Mouse (Mus musculus) midbrain, embryonic 10.5 days (tissue): ENCODE results near the gene Hoxb4. TPM values are rescaled to one million over a fixed set of nuclear protein-coding genes. Genes with fewer than 3 reads are reported as not detected.

Source experiments
- DNase-seq: peaks from one replicate; pipeline ENCODE4 v3.0.0-alpha.2; 2017; ENCODE audit warnings: low spot score
- H3K27ac ChIP-seq: fragments of 300-500 bp; sonication (generic); replicated peaks from 2 replicates; pipeline ENCODE4 v1.5.1; 2016; ENCODE audit warnings: mild to moderate bottlenecking
- H3K27me3 ChIP-seq: fragments of 300-500 bp; sonication (generic); 2 replicates; pipeline ENCODE4 v1.6.1; 2016; ENCODE audit warnings: low read depth, mild to moderate bottlenecking; ENCODE audit not compliant: poor library complexity, severe bottlenecking
- H3K36me3 ChIP-seq: fragments of 300-500 bp; sonication (generic); 2 replicates; pipeline ENCODE4 v1.6.1; 2016; ENCODE audit warnings: mild to moderate bottlenecking, moderate library complexity
- H3K4me1 ChIP-seq: fragments of 300-500 bp; sonication (generic); 2 replicates; pipeline ENCODE4 v1.6.1; 2016
- H3K4me3 ChIP-seq: fragments of 300-500 bp; sonication (generic); 2 replicates; pipeline ENCODE4 v1.5.1; 2016; ENCODE audit warnings: mild to moderate bottlenecking, moderate library complexity
- H3K9me3 ChIP-seq: fragments of 300-500 bp; sonication (generic); replicated peaks from 2 replicates; pipeline ENCODE4 v1.6.1; 2016; ENCODE audit warnings: mild to moderate bottlenecking
- WGBS: fragments of 180-500 bp; shearing (Covaris S2); methylation state at CpG from one replicate; pipeline ENCODE4 v1.1.7; 2016; 5-methylcytosine and 5-hydroxymethylcytosine counted together
- polyA plus RNA-seq: library from polyadenylated mRNA; unstranded; fragments of >200 nt; fragmentation: Nextera tagmentation; extraction: Ambion mirVana; gene quantifications from 2 replicates; pipeline ENCODE4 v1.2.1, GENCODE M21; 2016

Gene Hoxb4
- not detected in 2 replicates for polyA plus RNA-seq

GRCm38 (mm10) chr11:96317608-96318367 lies at the start of gene Hoxb4:
Gene Hoxb4, plus strand, starts transcription at chr11:96318267.
- Histone ChIP-seq H3K4me1 (peaks cover 18% of the 10 kb centered on the region), H3K27ac (no peak within 1 kb of the TSS), H3K27me3 (peaks cover 100% of the 10 kb centered on the region), H3K36me3 (no peaks in the 10 kb centered on the region), H3K4me3 (peak within 1 kb of the TSS; percentile 51), H3K9me3 (no peaks in the 10 kb centered on the region)
- peak; percentile 62 for DNase-seq
- WGBS = 2% methylated on average over 28 of the region's 28 CpGs

GRCm38 (mm10) chr11:96269869-96270268 lies 48.2 kb upstream of the Hoxb4 start:
- H3K9me3 ChIP-seq = no peaks in the 10 kb centered on the region
- H3K27ac ChIP-seq = no peak overlapping the region
- DNase-seq = no peak
- H3K36me3 ChIP-seq = no peaks in the 10 kb centered on the region
- H3K27me3 ChIP-seq = peaks cover 100% of the 10 kb centered on the region
- H3K4me3 ChIP-seq = no peak overlapping the region
- H3K4me1 ChIP-seq = peaks cover 18% of the 10 kb centered on the region
- WGBS = under 1% methylated on average over 19 of the region's 19 CpGs

- no peak for DNase-seq
- Histone ChIP-seq H3K9me3 (no peaks in the 10 kb centered on the region), H3K4me1 (peaks cover 18% of the 10 kb centered on the region), H3K4me3 (no peak within 1 kb of the TSS), H3K36me3 (no peaks in the 10 kb centered on the region), H3K27me3 (peaks cover 100% of the 10 kb centered on the region), H3K27ac (no peak within 1 kb of the TSS)
- under 1% methylated on average over 40 of the region's 40 CpGs for WGBS
Measured at GRCm38 (mm10) chr11:96270996-96271540, 47.0 kb upstream of the Hoxb4 start, which contains the start of gene Hoxb9. Gene Hoxb9, plus strand, starts transcription at chr11:96271457.

GRCm38 (mm10) chr11:96271541-96272011 lies 46.5 kb upstream of the Hoxb4 start:
- Histone ChIP-seq H3K4me1 (peaks cover 18% of the 10 kb centered on the region), H3K9me3 (no peaks in the 10 kb centered on the region), H3K27me3 (peaks cover 100% of the 10 kb centered on the region), H3K27ac (no peak overlapping the region), H3K4me3 (no peak overlapping the region), H3K36me3 (no peaks in the 10 kb centered on the region)
- DNase-seq = no peak
- WGBS = under 1% methylated on average over 52 of the region's 52 CpGs

- under 1% methylated on average over 58 of the region's 58 CpGs for WGBS
- no peak overlapping the region for H3K4me3 ChIP-seq
Measured at GRCm38 (mm10) chr11:96272024-96272921, 45.8 kb upstream of the Hoxb4 start.

GRCm38 (mm10) chr11:96274428-96274827 lies 43.6 kb upstream of the Hoxb4 start:
- Histone ChIP-seq H3K27ac (no peak overlapping the region), H3K4me1 (peaks cover 18% of the 10 kb centered on the region), H3K27me3 (peaks cover 100% of the 10 kb centered on the region), H3K4me3 (no peak overlapping the region), H3K9me3 (no peaks in the 10 kb centered on the region), H3K36me3 (no peaks in the 10 kb centered on the region)
- DNase-seq = no peak
- WGBS = 3% methylated on average over 10 of the region's 10 CpGs

More at GRCm38 (mm10) chr11:96272024-96272921, 45.8 kb upstream of the Hoxb4 start:
- Histone ChIP-seq H3K9me3 (no peaks in the 10 kb centered on the region), H3K36me3 (no peaks in the 10 kb centered on the region), H3K27ac (no peak overlapping the region), H3K27me3 (peaks cover 100% of the 10 kb centered on the region), H3K4me1 (peaks cover 18% of the 10 kb centered on the region)
- no peak for DNase-seq

- H3K4me1 ChIP-seq = peaks cover 17% of the 10 kb centered on the region
- DNase-seq = no peak
- no peak overlapping the region for H3K4me3 ChIP-seq
- H3K9me3 ChIP-seq = no peaks in the 10 kb centered on the region
- 12% methylated on average over 4 of the region's 4 CpGs for WGBS
- H3K36me3 ChIP-seq = no peaks in the 10 kb centered on the region
- H3K27ac ChIP-seq = no peak overlapping the region
- H3K27me3 ChIP-seq = peaks cover 100% of the 10 kb centered on the region
Measured at GRCm38 (mm10) chr11:96275896-96276295, 42.2 kb upstream of the Hoxb4 start.

GRCm38 (mm10) chr11:96277151-96278044 lies 40.7 kb upstream of the Hoxb4 start:
- Histone ChIP-seq H3K27me3 (peaks cover 100% of the 10 kb centered on the region), H3K36me3 (no peaks in the 10 kb centered on the region)

GRCm38 (mm10) chr11:96278324-96278723 lies 39.7 kb upstream of the Hoxb4 start:
- Histone ChIP-seq H3K9me3 (no peaks in the 10 kb centered on the region), H3K4me3 (no peak overlapping the region), H3K4me1 (peaks cover 6% of the 10 kb centered on the region), H3K27me3 (peaks cover 100% of the 10 kb centered on the region), H3K36me3 (no peaks in the 10 kb centered on the region), H3K27ac (no peak overlapping the region)
- WGBS = 20% methylated on average over 14 of the region's 14 CpGs
- DNase-seq = no peak

More at GRCm38 (mm10) chr11:96277151-96278044, 40.7 kb upstream of the Hoxb4 start:
- Histone ChIP-seq H3K4me3 (no peak overlapping the region), H3K4me1 (peaks cover 2% of the 10 kb centered on the region; the same call in 1 of the 2 replicates), H3K9me3 (no peaks in the 10 kb centered on the region), H3K27ac (no peak overlapping the region)
- WGBS = 1% methylated on average over 35 of the region's 35 CpGs
- no peak for DNase-seq

- DNase-seq = peak; percentile 87
- Histone ChIP-seq H3K4me3 (no peak overlapping the region), H3K36me3 (no peaks in the 10 kb centered on the region), H3K27me3 (peaks cover 100% of the 10 kb centered on the region), H3K4me1 (peaks cover 8% of the 10 kb centered on the region), H3K9me3 (no peaks in the 10 kb centered on the region), H3K27ac (no peak overlapping the region)
- WGBS = under 1% methylated on average over 9 of the region's 9 CpGs
Measured at GRCm38 (mm10) chr11:96278773-96279172, 39.3 kb upstream of the Hoxb4 start.

GRCm38 (mm10) chr11:96279421-96280233 lies 38.4 kb upstream of the Hoxb4 start:
- Histone ChIP-seq H3K27me3 (peaks cover 100% of the 10 kb centered on the region), H3K4me3 (no peak overlapping the region), H3K36me3 (no peaks in the 10 kb centered on the region), H3K27ac (no peak overlapping the region), H3K4me1 (peaks cover 16% of the 10 kb centered on the region), H3K9me3 (no peaks in the 10 kb centered on the region)
- DNase-seq = no peak
- WGBS = 3% methylated on average over 31 of the region's 31 CpGs
